Mouse (Mus musculus): ENCODE results near the gene Hist3h2ba. TPM values are rescaled to one million over a fixed set of nuclear protein-coding genes. Genes with fewer than 3 reads are reported as not detected.

The Hist3h2ba gene
- total RNA-seq (2023), result 10.3 TPM

GRCm38 (mm10) chr11:58948542-58949479 is at the start of gene Hist3h2ba:
Gene Hist3h2ba, plus strand, starts transcription at chr11:58948920.

GRCm38 (mm10) chr11:58903511-58904409 is 45.0 kb upstream of the Hist3h2ba start, which contains the start of gene Zfp39:
Gene Zfp39, minus strand, starts transcription at chr11:58904225.

GRCm38 (mm10) chr11:58917745-58918366 is 30.9 kb upstream of the Hist3h2ba start, which contains the start of gene Btnl10:
Gene Btnl10, plus strand, starts transcription at chr11:58917908.

GRCm38 (mm10) chr11:58938322-58939087 is 10.2 kb upstream of the Hist3h2ba start, which contains the start of gene Rnf187:
Gene Rnf187, minus strand, starts transcription at chr11:58938916.

GRCm38 (mm10) chr11:58954420-58955142 is 5.9 kb downstream of the Hist3h2ba start, which contains the start of the genes Hist3h2a and Trim17:
Gene Hist3h2a, plus strand, starts transcription at chr11:58954685.
Gene Trim17, plus strand, starts transcription at chr11:58954685.

GRCm38 (mm10) chr11:58978027-58978705 is 29.4 kb downstream of the Hist3h2ba start, which contains the start of gene Trim11:
Gene Trim11, plus strand, starts transcription at chr11:58978093.

Other genes with a start within 250 kb of the Hist3h2ba start
- gene Olfr319, start 249.8 kb upstream of the Hist3h2ba start, total RNA-seq (2023), result not detected
- 0.70 TPM for gene Olfr318, start 224.9 kb upstream of the Hist3h2ba start, total RNA-seq (2023)
- gene Olfr317, start 209.7 kb upstream of the Hist3h2ba start, total RNA-seq (2023), result not detected
- not detected for gene Olfr316, start 196.2 kb upstream of the Hist3h2ba start, total RNA-seq (2023)
- not detected for gene Olfr315, start 175.7 kb upstream of the Hist3h2ba start, total RNA-seq (2023)
- not detected for gene Olfr314, start 166.0 kb upstream of the Hist3h2ba start, total RNA-seq (2023)
- gene Fam183b, start 147.0 kb upstream of the Hist3h2ba start, total RNA-seq (2023), result not detected
- gene Olfr313, start 133.9 kb upstream of the Hist3h2ba start, total RNA-seq (2023), result not detected
- not detected for gene Olfr312, start 119.7 kb upstream of the Hist3h2ba start, total RNA-seq (2023)
- gene Olfr311, start 109.7 kb upstream of the Hist3h2ba start, total RNA-seq (2023), result not detected
- gene Gm12258, start 101.8 kb upstream of the Hist3h2ba start, total RNA-seq (2023), result 10.0 TPM
- 10.7 TPM for gene 2810021J22Rik, start 81.7 kb upstream of the Hist3h2ba start, total RNA-seq (2023)
- 8.5 TPM for gene Zfp39, start 44.7 kb upstream of the Hist3h2ba start, total RNA-seq (2023)
- gene Btnl10, start 31.0 kb upstream of the Hist3h2ba start, total RNA-seq (2023), result 0.62 TPM
- gene Rnf187, start 10.0 kb upstream of the Hist3h2ba start, total RNA-seq (2023), result 109 TPM
- gene Hist3h2a, start 5.8 kb downstream of the Hist3h2ba start, total RNA-seq (2023), result 34.6 TPM
- gene Trim17, start 5.8 kb downstream of the Hist3h2ba start, total RNA-seq (2023), result 0.38 TPM
- gene Trim11, start 29.2 kb downstream of the Hist3h2ba start, total RNA-seq (2023), result 55.2 TPM
- 0.18 TPM for gene Obscn, start 187.5 kb downstream of the Hist3h2ba start, total RNA-seq (2023)
- 48.0 TPM for gene Iba57, start 214.8 kb downstream of the Hist3h2ba start, total RNA-seq (2023)
- not detected for gene Gjc2, start 234.3 kb downstream of the Hist3h2ba start, total RNA-seq (2023)
- 29.6 TPM for gene Guk1, start 243.3 kb downstream of the Hist3h2ba start, total RNA-seq (2023)